Mouse (Mus musculus) kidney, embryonic 16.5 days (tissue): ENCODE measurements around the gene Slc20a1. TPM values are rescaled to one million over a fixed set of nuclear protein-coding genes. Genes with fewer than 3 reads are reported as not detected.

Experiments used
- ATAC-seq: fragments of 200-750 bp; cut with Nextera tagmentation; 2 replicates; pipeline ENCODE4 v1.8.0; 2017; ENCODE audit warnings: moderate TSS enrichment; ENCODE audit not compliant: low FRiP score, low TSS enrichment
- H3K27ac ChIP-seq: fragments of 300-500 bp; sonication (generic); 2 replicates; pipeline ENCODE4 v1.5.1; 2014; ENCODE audit warnings: low read length
- H3K27me3 ChIP-seq: fragments of 300-500 bp; sonication (generic); 2 replicates; pipeline ENCODE4 v1.6.1; 2014; ENCODE audit warnings: low read length, control low read depth, mixed read lengths; ENCODE audit not compliant: insufficient read depth
- H3K36me3 ChIP-seq: fragments of 300-500 bp; sonication (generic); 2 replicates; pipeline ENCODE4 v1.6.1; 2014; ENCODE audit warnings: low read length, control low read depth, mixed read lengths; ENCODE audit not compliant: insufficient read depth
- H3K4me1 ChIP-seq: fragments of 300-500 bp; sonication (generic); 2 replicates; pipeline ENCODE4 v1.6.1; 2014; ENCODE audit warnings: low read length, control low read depth, mixed read lengths; ENCODE audit not compliant: insufficient read depth
- H3K4me2 ChIP-seq: fragments of 300-500 bp; sonication (generic); replicated peaks from 2 replicates; pipeline ENCODE4 v1.6.1; 2014; ENCODE audit warnings: low read depth, low read length
- H3K4me3 ChIP-seq: fragments of 300-500 bp; sonication (generic); 2 replicates; pipeline ENCODE4 v1.5.1; 2014; ENCODE audit warnings: mild to moderate bottlenecking, low read length
- H3K9ac ChIP-seq: fragments of 300-500 bp; sonication (generic); replicated peaks from 2 replicates; pipeline ENCODE4 v1.6.1; 2014; ENCODE audit warnings: low read length
- H3K9me3 ChIP-seq: fragments of 300-500 bp; sonication (generic); 2 replicates; pipeline ENCODE4 v1.6.1; 2016; ENCODE audit warnings: low read length, control low read depth
- WGBS: fragments of 180-500 bp; shearing (Covaris S2); extraction: QIAGEN DNeasy Blood & Tissue Kit; methylation state at CpG from one replicate; pipeline ENCODE4 v1.1.7; 2014; 5-methylcytosine and 5-hydroxymethylcytosine counted together
- polyA plus RNA-seq: library from polyadenylated mRNA; unstranded; fragments of >200 nt; fragmentation: Nextera tagmentation; extraction: Ambion mirVana; gene quantifications from 2 replicates; pipeline ENCODE4 v1.2.1, GENCODE M21; 2015

Gene Slc20a1
- polyA plus RNA-seq, 1 experiment from 2014 or later: 28.3 TPM

GRCm38 (mm10) chr2:129246924-129247323 lies 48.4 kb downstream of the Slc20a1 start:
- H3K4me2 ChIP-seq: no peak overlapping the region
- H3K9ac ChIP-seq: no peak overlapping the region
- no peaks in the 10 kb centered on the region for H3K27me3 ChIP-seq
- H3K36me3 ChIP-seq: no peaks in the 10 kb centered on the region
- no peak overlapping the region for H3K4me3 ChIP-seq
- H3K27ac ChIP-seq: no peak overlapping the region
- H3K9me3 ChIP-seq: no peaks in the 10 kb centered on the region
- no peaks in the 10 kb centered on the region for H3K4me1 ChIP-seq
- no peak for ATAC-seq
- 93% methylated on average over 12 of the region's 12 CpGs for WGBS

DNA sequence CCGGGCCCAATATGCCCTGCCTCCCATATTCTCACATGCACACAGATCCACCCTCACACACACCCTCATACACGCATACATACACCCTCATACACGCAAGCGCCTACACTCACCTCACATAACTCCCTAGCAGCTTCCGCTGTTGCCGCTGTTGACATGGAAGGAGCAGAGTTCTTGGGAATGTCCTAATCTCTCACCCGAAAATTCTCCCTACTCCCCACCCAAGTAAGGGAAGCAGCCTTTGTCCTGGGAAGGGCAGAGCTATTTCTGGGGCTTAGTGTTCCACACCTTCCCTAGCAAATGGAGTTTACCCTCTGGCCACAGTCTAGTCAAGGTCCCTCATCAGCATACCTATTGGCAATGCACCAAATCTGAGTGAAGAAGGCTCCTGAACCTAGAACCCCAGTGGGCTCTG lies 49.1 kb downstream of the Slc20a1 start:
- Histone ChIP-seq H3K36me3 (no peaks in the 10 kb centered on the region), H3K27ac (no peak overlapping the region), H3K4me2 (no peak overlapping the region), H3K4me1 (no peaks in the 10 kb centered on the region), H3K9me3 (no peaks in the 10 kb centered on the region), H3K27me3 (no peaks in the 10 kb centered on the region), H3K4me3 (no peak overlapping the region), H3K9ac (no peak overlapping the region)
- ATAC-seq: no peak
- WGBS: 90% methylated on average over 7 of the region's 7 CpGs

DNA sequence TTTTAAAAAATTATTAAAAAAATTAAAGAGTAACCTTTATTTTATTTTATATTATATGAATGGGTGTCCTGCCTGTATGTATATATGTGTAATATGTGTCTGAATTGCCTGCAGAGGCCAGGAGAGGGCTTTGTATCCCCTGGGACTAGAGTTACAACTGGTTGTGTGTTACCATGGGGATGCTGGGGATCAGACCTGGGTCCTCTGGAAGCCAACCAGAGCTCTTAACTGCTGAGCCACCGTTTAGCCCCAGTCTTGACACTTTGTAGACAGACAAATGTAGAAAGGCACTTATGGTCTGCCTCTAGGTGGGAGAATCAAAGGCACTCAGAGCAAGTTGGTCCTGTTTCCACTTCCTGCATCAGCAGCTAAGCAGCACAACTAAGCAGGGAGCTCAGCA lies 50.8 kb downstream of the Slc20a1 start:
- Histone ChIP-seq H3K36me3 (no peaks in the 10 kb centered on the region), H3K4me1 (no peaks in the 10 kb centered on the region), H3K4me3 (no peak overlapping the region), H3K9ac (no peak overlapping the region), H3K9me3 (no peaks in the 10 kb centered on the region), H3K27ac (no peak overlapping the region), H3K27me3 (no peaks in the 10 kb centered on the region), H3K4me2 (no peak overlapping the region)
- 38% methylated on average over 1 of the region's 1 CpGs for WGBS
- no peak for ATAC-seq

GRCm38 (mm10) chr2:129252836-129253630 lies 54.5 kb downstream of the Slc20a1 start:
- ATAC-seq: no peak
- Histone ChIP-seq H3K27me3 (no peaks in the 10 kb centered on the region), H3K4me3 (no peak overlapping the region), H3K27ac (no peak overlapping the region), H3K36me3 (no peaks in the 10 kb centered on the region), H3K9me3 (no peaks in the 10 kb centered on the region), H3K9ac (no peak overlapping the region), H3K4me1 (no peaks in the 10 kb centered on the region), H3K4me2 (no peak overlapping the region)
- 87% methylated on average over 19 of the region's 19 CpGs for WGBS

- Histone ChIP-seq H3K4me3 (no peak overlapping the region), H3K9ac (no peak overlapping the region), H3K27ac (no peak overlapping the region), H3K36me3 (no peaks in the 10 kb centered on the region), H3K27me3 (no peaks in the 10 kb centered on the region), H3K9me3 (no peaks in the 10 kb centered on the region), H3K4me2 (no peak overlapping the region), H3K4me1 (no peaks in the 10 kb centered on the region)
- no peak for ATAC-seq
- WGBS: 81% methylated on average over 2 of the region's 2 CpGs
Measured at GRCm38 (mm10) chr2:129253631-129253970, 55.0 kb downstream of the Slc20a1 start.

DNA sequence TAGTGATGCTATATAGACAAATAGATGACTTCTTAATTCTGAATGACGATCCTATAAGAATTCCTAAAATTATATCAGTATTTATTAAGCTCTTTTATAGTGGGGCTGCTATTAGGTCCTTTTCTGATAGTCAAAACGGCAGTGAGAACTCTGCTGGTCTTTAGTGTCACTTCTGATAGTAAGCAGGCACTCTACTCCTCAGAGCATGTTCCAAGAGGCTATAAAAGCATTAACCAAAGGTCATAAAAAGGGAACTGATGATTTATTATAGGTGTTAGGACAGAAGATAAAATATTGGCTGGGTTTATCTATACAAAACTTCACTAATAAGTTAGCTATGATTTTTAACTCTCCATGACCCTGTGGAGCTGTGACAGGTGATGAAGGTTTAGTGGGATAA lies 55.5 kb downstream of the Slc20a1 start:
- no peak for ATAC-seq
- H3K4me2 ChIP-seq: no peak overlapping the region
- WGBS: 56% methylated on average over 2 of the region's 2 CpGs

DNA sequence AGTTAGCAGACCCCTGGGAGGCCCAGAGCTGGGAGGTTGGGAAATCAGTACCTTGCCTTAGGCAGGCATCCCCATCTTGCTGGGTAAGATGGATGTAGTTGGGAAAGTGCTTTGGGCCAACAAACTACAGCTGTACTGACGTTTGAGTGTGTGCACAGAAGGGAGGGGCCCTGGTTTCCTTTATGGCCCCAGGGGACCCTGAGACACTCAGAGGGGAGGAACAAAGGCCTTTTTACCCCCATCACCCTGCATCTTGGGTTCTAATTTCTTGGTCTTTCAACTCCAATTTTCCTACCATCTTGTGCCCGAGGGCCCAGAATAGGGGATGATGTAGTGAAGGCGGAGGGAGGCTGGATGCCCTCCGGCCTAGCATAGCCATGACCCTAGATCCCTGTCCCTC lies 57.4 kb downstream of the Slc20a1 start:
- Histone ChIP-seq H3K9ac (no peak overlapping the region), H3K9me3 (no peaks in the 10 kb centered on the region), H3K4me1 (no peaks in the 10 kb centered on the region), H3K27me3 (no peaks in the 10 kb centered on the region), H3K4me2 (no peak overlapping the region), H3K36me3 (no peaks in the 10 kb centered on the region), H3K27ac (no peak overlapping the region), H3K4me3 (no peak overlapping the region)
- 72% methylated on average over 4 of the region's 4 CpGs for WGBS
- ATAC-seq: no peak

More for the DNA sequence above, 55.5 kb downstream of the Slc20a1 start:
- H3K4me3 ChIP-seq: no peak overlapping the region
- no peak overlapping the region for H3K27ac ChIP-seq
- H3K9me3 ChIP-seq: no peaks in the 10 kb centered on the region
- H3K4me1 ChIP-seq: no peaks in the 10 kb centered on the region
- no peaks in the 10 kb centered on the region for H3K27me3 ChIP-seq
- no peak overlapping the region for H3K9ac ChIP-seq
- no peaks in the 10 kb centered on the region for H3K36me3 ChIP-seq

DNA sequence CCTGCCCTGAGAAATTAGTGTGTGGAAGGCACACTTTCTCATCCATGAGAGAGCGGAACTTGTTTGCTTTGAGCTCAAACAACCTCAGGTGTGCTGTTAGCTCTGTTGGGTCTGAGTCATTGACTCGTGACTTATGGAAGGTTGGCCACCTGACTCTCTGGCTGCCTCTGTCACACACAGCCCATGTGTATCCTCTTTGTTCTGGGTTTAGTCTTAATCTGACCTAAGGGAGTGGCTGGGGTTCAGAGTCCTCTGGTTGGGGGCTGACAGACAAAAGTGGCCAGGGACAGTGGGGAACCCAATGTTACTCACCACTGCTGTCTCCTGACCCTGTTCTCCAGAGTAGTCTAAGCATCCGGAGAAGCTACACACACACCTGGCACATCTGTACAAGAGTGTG lies 59.5 kb downstream of the Slc20a1 start:
- Histone ChIP-seq H3K4me3 (no peak overlapping the region), H3K9me3 (no peaks in the 10 kb centered on the region), H3K4me2 (no peak overlapping the region), H3K9ac (no peak overlapping the region), H3K27ac (no peak overlapping the region), H3K4me1 (no peaks in the 10 kb centered on the region), H3K27me3 (no peaks in the 10 kb centered on the region), H3K36me3 (no peaks in the 10 kb centered on the region)
- WGBS: 88% methylated on average over 3 of the region's 3 CpGs
- peak; percentile 31; the same call in 1 of the 2 replicates for ATAC-seq

DNA sequence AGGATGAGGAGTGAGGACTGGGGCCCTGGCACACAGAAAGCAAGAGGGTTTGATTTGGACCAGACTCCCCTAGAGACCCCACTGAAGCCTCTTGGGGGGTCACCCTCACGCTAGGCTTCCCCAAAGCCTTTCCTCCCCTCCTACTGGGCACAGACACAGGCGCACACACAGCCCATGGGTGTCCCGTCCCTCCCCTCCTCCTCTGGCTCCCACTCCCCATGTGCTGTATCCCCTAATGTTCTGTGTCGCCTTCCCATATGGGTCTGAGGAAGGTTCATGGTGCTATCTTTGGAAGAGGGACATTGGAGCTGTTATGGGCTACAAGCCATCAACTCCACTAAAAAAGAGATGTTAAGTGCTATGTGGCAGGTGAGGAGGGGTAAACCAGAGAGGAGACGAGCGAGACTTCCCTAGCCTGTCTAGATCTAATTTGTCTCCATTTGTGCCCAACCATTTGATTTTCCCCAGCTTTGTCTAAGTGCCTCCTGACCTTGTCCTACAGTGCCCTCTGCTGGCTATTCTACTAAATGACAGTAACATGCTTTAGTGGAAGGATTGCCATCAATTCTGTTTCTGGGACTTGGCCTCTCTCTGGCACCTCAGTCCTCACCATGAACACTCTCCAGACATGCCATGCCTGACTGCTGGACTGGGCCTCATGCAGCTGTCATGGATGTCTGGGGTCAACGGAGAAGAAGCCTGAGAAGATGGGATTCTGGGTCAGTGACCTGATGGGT lies 60.1 kb downstream of the Slc20a1 start:
- H3K36me3 ChIP-seq: no peaks in the 10 kb centered on the region
- WGBS: 27% methylated on average over 7 of the region's 7 CpGs
- no peaks in the 10 kb centered on the region for H3K4me1 ChIP-seq
- no peaks in the 10 kb centered on the region for H3K27me3 ChIP-seq
- H3K4me3 ChIP-seq: no peak overlapping the region
- H3K4me2 ChIP-seq: no peak overlapping the region
- peak; percentile 72 for ATAC-seq
- H3K9ac ChIP-seq: no peak overlapping the region
- no peaks in the 10 kb centered on the region for H3K9me3 ChIP-seq
- H3K27ac ChIP-seq: no peak overlapping the region

DNA sequence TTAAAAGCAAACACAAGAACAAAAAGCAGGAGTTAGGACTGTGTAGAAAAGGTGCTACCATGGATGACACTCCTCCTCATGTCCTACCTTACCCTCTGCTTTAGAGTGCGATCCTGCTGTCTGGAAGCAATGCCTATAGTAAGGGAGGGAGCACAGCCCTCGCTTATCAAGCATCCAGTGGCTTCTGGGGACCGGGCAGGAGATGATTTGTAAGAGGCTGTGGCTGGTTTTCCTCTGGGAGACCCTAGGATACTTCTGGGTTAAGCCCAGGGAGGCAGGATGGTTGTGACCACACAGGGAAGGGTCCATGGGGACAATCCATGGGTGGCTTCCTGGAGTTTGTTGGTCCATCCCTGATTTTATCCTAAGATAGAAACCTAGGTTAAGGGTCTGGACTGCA lies 62.1 kb downstream of the Slc20a1 start:
- Histone ChIP-seq H3K27ac (no peak overlapping the region), H3K36me3 (no peaks in the 10 kb centered on the region), H3K4me3 (no peak overlapping the region), H3K27me3 (no peaks in the 10 kb centered on the region), H3K9me3 (no peaks in the 10 kb centered on the region), H3K4me2 (no peak overlapping the region), H3K9ac (no peak overlapping the region), H3K4me1 (no peaks in the 10 kb centered on the region)
- ATAC-seq: no peak
- WGBS: 70% methylated on average over 3 of the region's 3 CpGs
